Comparison of ENCODE assay signal across 9 mouse cellular contexts in the genomic region with DNA sequence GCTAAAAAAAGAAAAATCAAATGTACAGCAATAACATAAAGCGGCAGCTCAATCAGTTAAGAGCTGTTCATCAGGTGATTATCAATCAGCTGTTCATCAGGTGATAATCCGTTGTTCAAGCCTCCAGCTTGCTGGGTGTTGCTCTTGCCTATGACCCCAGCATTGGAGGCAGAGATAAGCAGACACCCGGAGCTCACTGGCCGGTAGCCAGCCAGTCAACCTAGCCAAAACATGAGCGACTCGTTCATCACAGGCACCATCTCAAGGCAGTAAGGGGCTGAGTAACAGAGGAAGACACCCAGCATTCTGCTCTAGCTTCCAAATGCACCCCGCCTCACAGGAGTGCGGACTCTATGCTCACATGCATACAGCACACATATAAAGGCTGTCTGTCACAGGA. TPM values are rescaled to one million over a fixed set of nuclear protein-coding genes. Genes with fewer than 3 reads are reported as not detected.
A peak's percentile ranks its signal among the peaks of the same experiment; 100 is the strongest.
DNase-seq lines count a peak whose midpoint lies in the region; ATAC-seq and TF ChIP-seq lines count a peak whose summit lies in the region.
"Had no signal": no experiment of that assay in that cellular context is flagged by ENCODE, and none has a peak within 500 bp of the region (broad histone marks: within the 10 kb centered on the region; RNA-seq: fewer than 3 reads in every experiment).

No protein-coding gene starts in this region.

- H3K27ac ChIP-seq in lung, embryonic 14.5 days (ENCODE audit: low read depth) = no peak overlapping the region
- H3K27ac ChIP-seq in heart, embryonic 11.5 days (ENCODE audit: low read depth, low read length) = no peak overlapping the region
- H3K27ac ChIP-seq: hindbrain, embryonic 14.5 days had no signal

- peak; percentile 49 for DNase-seq in lung, embryonic 14.5 days
- no peak for DNase-seq in lung, postnatal 25 days (ENCODE audit: low spot score)
- peak; percentile 69 for DNase-seq in adrenal gland, postnatal 10 days
- DNase-seq in urinary bladder, postnatal 25 days (ENCODE audit: low spot score) = no peak
- no peak for DNase-seq in layer of hippocampus, adult 9-11 months
- no peak for DNase-seq in kidney, adult 18-20 months

- no peaks in the 10 kb centered on the region for H3K36me3 ChIP-seq in lung, embryonic 14.5 days (ENCODE audit: insufficient read depth)
- no peaks in the 10 kb centered on the region for H3K36me3 ChIP-seq in heart, embryonic 11.5 days (ENCODE audit: control insufficient read depth, insufficient read depth, low read length)

- H3K9ac ChIP-seq in lung, embryonic 14.5 days = no peak overlapping the region
- H3K9ac ChIP-seq in heart, embryonic 11.5 days (ENCODE audit: low read depth, low read length) = no peak overlapping the region
- H3K9ac ChIP-seq: hindbrain, embryonic 14.5 days had no signal

- H3K4me2 ChIP-seq in lung, embryonic 14.5 days = no peak overlapping the region
- peak overlapping the region; percentile 39; the same call in 1 of the 2 replicates for H3K4me2 ChIP-seq in heart, embryonic 11.5 days
- H3K4me2 ChIP-seq: hindbrain, embryonic 14.5 days had no signal

- WGBS in lung, embryonic 14.5 days = 39% methylated on average over 8 of the region's 8 CpGs
- 31% methylated on average over 8 of the region's 8 CpGs for WGBS in heart, embryonic 11.5 days (ENCODE audit: insufficient replicate concordance)

- no peaks in the 10 kb centered on the region; the same call in 1 of the 2 replicates for H3K4me1 ChIP-seq in lung, embryonic 14.5 days (ENCODE audit: insufficient read depth)
- peaks cover 23% of the 10 kb centered on the region for H3K4me1 ChIP-seq in heart, embryonic 11.5 days (ENCODE audit: control insufficient read depth, insufficient read depth, low read length)

- ATAC-seq in lung, embryonic 14.5 days (ENCODE audit: insufficient read depth) = no peak
- ATAC-seq in heart, embryonic 11.5 days (replicated peaks; ENCODE audit: insufficient number of reproducible peaks, low FRiP score, low TSS enrichment) = no peak
- peak; percentile 96 for ATAC-seq in megakaryocyte progenitor cell, adult 5-6 weeks (replicated peaks; ENCODE audit: poor library complexity)

- no peaks in the 10 kb centered on the region for H3K9me3 ChIP-seq in lung, embryonic 14.5 days (ENCODE audit: low read depth, low read length)
- H3K9me3 ChIP-seq in heart, embryonic 11.5 days (replicated peaks; ENCODE audit: control insufficient read depth, low read length) = no peaks in the 10 kb centered on the region

- H3K4me3 ChIP-seq in lung, embryonic 14.5 days (ENCODE audit: low read depth, low read length) = no peak overlapping the region
- no peak overlapping the region for H3K4me3 ChIP-seq in heart, embryonic 11.5 days (ENCODE audit: low read depth, low read length)

- no peak for TF ChIP-seq CTCF in lung, embryonic 14.5 days (IDR thresholded peaks at IDR 0.05; ENCODE audit: low read depth)

- H3K27me3 ChIP-seq in lung, embryonic 14.5 days (ENCODE audit: insufficient read depth, low read length) = no peaks in the 10 kb centered on the region
- H3K27me3 ChIP-seq in heart, embryonic 11.5 days (ENCODE audit: control insufficient read depth, insufficient read depth, low read length) = no peaks in the 10 kb centered on the region

RNA-seq across cellular contexts. Expression of a gene that starts 10.4 kb away (rescaled TPM):
- polyA plus RNA-seq in lung, embryonic 14.5 days (2014; fragmentation: Nextera tagmentation; extraction: Ambion mirVana) = 181 and 185 TPM in 2 replicates
- 100 to 1,000 TPM; 135 to 154 TPM for total RNA-seq in adrenal gland, postnatal 10 days (2021)
- polyA plus RNA-seq in heart, embryonic 11.5 days (2014; fragmentation: Nextera tagmentation; extraction: Ambion mirVana) = 149 and 177 TPM in 2 replicates
- total RNA-seq in megakaryocyte progenitor cell, adult 5-6 weeks (2015) = 206 and 221 TPM in 2 replicates
- 106 and 130 TPM in 2 replicates for total RNA-seq in megakaryocyte progenitor cell, adult 5-6 weeks (2017)

Comparison
In these comparisons a context has a peak if more than half of its experiments do, and no peak if none do; other contexts are left out.
1. DNase-seq: peak in lung, embryonic 14.5 days (single experiment) and adrenal gland, postnatal 10 days (single experiment); none in lung, postnatal 25 days (single experiment), urinary bladder, postnatal 25 days (single experiment), layer of hippocampus, adult 9-11 months (single experiment) and kidney, adult 18-20 months (single experiment).